Comparison of ENCODE assay signal across 13 mouse cellular contexts in genomic region chr15:59737247-59737646, GRCm38 (mm10).
"Had no signal": no experiment of that assay in that cellular context is flagged by ENCODE, and none has a peak within 500 bp of the region (broad histone marks: within the 10 kb centered on the region; RNA-seq: fewer than 3 reads in every experiment).

No protein-coding gene starts in this region.

- H3K27ac ChIP-seq: kidney, embryonic 15.5 days; limb, embryonic 15.5 days; liver, embryonic 12.5 days; macrophage; midbrain, embryonic 15.5 days; neural tube, embryonic 12.5 days; stomach, embryonic 15.5 days had no signal

- H3K4me3 ChIP-seq: kidney, embryonic 15.5 days; limb, embryonic 15.5 days; liver, embryonic 12.5 days; megakaryocyte, embryonic 14.5 days; midbrain, embryonic 15.5 days; neural tube, embryonic 12.5 days; stomach, embryonic 15.5 days had no signal

- H3K36me3 ChIP-seq: kidney, embryonic 15.5 days; limb, embryonic 15.5 days; liver, embryonic 12.5 days; midbrain, embryonic 15.5 days; neural tube, embryonic 12.5 days; stomach, embryonic 15.5 days had no signal

- H3K9ac ChIP-seq: kidney, embryonic 15.5 days; limb, embryonic 15.5 days; liver, embryonic 12.5 days; lung, embryonic 14.5 days; midbrain, embryonic 15.5 days; neural tube, embryonic 12.5 days; stomach, embryonic 15.5 days had no signal

- H3K4me2 ChIP-seq: kidney, embryonic 15.5 days; limb, embryonic 15.5 days; liver, embryonic 12.5 days; lung, embryonic 14.5 days; midbrain, embryonic 11.5 days; midbrain, embryonic 15.5 days; neural tube, embryonic 12.5 days; stomach, embryonic 15.5 days had no signal

- H3K4me1 ChIP-seq: limb, embryonic 15.5 days; liver, embryonic 12.5 days; midbrain, embryonic 15.5 days; neural tube, embryonic 12.5 days; stomach, embryonic 15.5 days had no signal

- H3K9me3 ChIP-seq: kidney, embryonic 15.5 days; limb, embryonic 15.5 days; liver, embryonic 12.5 days; midbrain, embryonic 15.5 days; neural tube, embryonic 12.5 days; stomach, embryonic 15.5 days had no signal

- H3K27me3 ChIP-seq: kidney, embryonic 15.5 days; limb, embryonic 15.5 days; liver, embryonic 12.5 days; midbrain, embryonic 15.5 days; neural tube, embryonic 12.5 days; stomach, embryonic 15.5 days had no signal

- ATAC-seq: liver, embryonic 12.5 days; midbrain, embryonic 15.5 days had no signal

- DNase-seq: kidney, postnatal 14 days; lung, embryonic 14.5 days; lung, postnatal 14 days; thymus, postnatal 4 days had no signal
